Mouse (Mus musculus) adrenal gland, adult 18-20 months (tissue): ENCODE measurements around the gene Mtmr2. TPM values are rescaled to one million over a fixed set of nuclear protein-coding genes. Genes with fewer than 3 reads are reported as not detected.
A peak's percentile ranks its signal among the peaks of the same experiment; 100 is the strongest.
"Not testable (repeated sequence)": the region's sequence is repeated elsewhere in the genome, so short reads cannot be mapped to it uniquely, and the experiment has no call there.

ENCODE experiments used
- DNase-seq, 2 experiments: peaks; one replicate each; pipeline ENCODE4 v3.0.0; 2021 to 2022; ENCODE audit warnings: low spot score in 2 of 2
- long read RNA-seq, 2 experiments: library from polyadenylated mRNA; stranded (forward); transcript quantifications; one replicate each; pipeline ENCODE4 v2.0.0; 2021
- total RNA-seq, 2 experiments: library from RNA; stranded (reverse); gene quantifications; 1 replicate in 1 of 2; 2 replicates in 1 of 2; pipeline ENCODE4 v1.2.3; 2021

The Mtmr2 gene
- 10 to 100 TPM; 48.8 to 55.9 TPM for total RNA-seq
- long read RNA-seq, experiment 1, transcript Mtmr2-201 (15 exons, 3,788 nt) = major isoform, 22 of 40 reads
- long read RNA-seq, experiment 1, partial matches to known transcripts = 3 of 40 reads
- long read RNA-seq, experiment 1, other reads (novel, unspliced or antisense) = 7 of 40 reads
- long read RNA-seq, experiment 2, transcript Mtmr2-203 (16 exons, 3,106 nt) = minor isoform, 10 of 109 reads
- long read RNA-seq, experiment 2, transcript Mtmr2-208 (16 exons, 3,088 nt) = minor isoform, 19 of 109 reads
- long read RNA-seq, experiment 2, transcript Mtmr2-201 (15 exons, 3,788 nt) = major isoform, 58 of 109 reads
- long read RNA-seq, experiment 2, partial matches to known transcripts = 9 of 109 reads
- long read RNA-seq, experiment 2, other reads (novel, unspliced or antisense) = 12 of 109 reads

- DNase-seq = no peak
Observed at GRCm38 (mm10) chr9:13748404-13748797, at the start of gene Mtmr2. Gene Mtmr2, plus strand, starts transcription at chr9:13748410.

GRCm38 (mm10) chr9:13699061-13699780 is 49.0 kb upstream of the Mtmr2 start:
- no peak for DNase-seq

- DNase-seq = no peak
Observed at GRCm38 (mm10) chr9:13699781-13700116, 48.5 kb upstream of the Mtmr2 start.

- DNase-seq = no peak
Observed at GRCm38 (mm10) chr9:13701773-13702172, 46.4 kb upstream of the Mtmr2 start.

DNA sequence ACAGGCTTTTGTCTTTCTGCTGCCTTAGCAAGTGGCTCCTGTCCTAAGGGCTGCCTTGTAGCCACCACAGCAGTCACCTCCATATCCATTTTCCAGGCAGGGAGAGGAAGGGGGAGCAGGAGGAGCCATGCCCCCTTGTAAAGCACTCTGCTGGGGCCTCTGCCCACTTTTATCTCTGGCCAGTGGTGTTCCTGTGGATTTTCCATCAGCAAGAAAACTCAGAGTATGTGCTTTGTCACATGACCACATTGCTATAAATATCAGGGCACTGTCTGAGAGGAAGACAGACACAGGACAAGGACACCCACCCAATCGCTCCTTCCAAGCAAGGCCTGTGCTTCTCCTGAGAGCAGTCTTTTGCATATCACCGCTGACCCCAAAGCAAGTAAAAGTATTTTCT is 45.1 kb upstream of the Mtmr2 start:
- DNase-seq = no peak

GRCm38 (mm10) chr9:13704917-13705316 is 43.3 kb upstream of the Mtmr2 start:
- no peak for DNase-seq

DNA sequence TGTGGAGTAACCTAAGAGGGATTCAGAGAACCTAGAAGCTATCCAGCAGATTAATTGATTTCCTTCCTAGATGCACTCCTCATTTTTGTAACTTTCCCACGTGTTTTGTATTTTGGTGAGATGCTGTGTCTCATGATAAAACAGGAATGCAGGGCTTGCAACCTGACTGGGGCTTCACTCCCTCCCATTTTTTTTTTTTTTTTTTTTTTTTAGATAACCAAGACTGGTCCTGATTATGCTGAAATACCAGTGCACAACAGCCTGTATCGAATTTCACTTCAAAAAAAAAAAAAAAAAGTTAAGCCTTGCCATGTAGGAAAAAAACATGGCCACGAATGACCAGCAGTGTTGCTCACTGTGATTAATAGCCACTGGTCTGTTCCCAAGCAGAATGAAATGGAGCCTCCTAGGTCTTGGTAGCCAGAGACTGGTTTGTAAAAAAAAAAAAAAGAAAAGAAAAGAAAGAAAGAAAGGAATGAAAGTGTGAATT is 41.1 kb upstream of the Mtmr2 start:
- no peak for DNase-seq

DNA sequence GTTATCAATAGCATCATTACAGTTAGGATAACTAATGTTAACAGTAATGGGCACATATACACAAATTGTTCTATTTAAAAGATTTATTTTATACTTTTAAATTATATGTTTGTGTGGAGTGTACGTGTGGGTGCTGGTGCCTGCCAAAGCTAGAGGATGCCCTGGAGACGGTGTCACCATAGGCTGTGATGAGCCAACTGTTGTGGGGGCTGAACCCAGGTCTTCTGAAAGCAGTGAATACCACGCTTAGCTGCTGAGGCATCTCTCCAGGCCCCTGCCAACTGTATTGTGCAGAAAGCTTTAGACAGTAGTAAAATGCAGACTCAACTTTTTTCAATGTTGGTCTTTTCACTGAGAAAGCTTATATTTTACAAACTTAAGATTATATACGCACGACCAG is 38.8 kb upstream of the Mtmr2 start:
- DNase-seq = no peak

DNA sequence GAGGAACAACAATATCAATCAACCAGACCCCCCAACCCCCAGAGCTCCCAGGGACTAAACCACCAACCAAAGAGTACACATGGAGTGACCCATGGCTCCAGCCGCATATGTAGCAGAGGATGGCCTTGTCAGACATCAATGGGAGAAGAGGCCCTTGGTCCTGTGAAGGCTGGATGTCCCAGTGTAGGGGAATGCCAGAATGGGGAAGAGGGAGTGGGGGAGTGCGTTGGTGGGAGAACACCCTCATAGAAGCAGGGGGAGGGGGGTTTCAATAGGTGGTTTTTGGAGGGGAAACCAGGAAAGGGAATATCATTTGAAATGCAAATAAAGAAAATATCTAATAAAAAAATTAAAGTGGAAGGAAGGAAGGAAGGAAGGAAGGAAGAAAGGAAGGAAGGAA is 32.3 kb upstream of the Mtmr2 start:
- not testable (repeated sequence) for DNase-seq

- DNase-seq = peak; percentile 63 to 64
Observed at GRCm38 (mm10) chr9:13716316-13717099, 31.7 kb upstream of the Mtmr2 start.

- DNase-seq = peak; percentile 96 to 97
Observed at GRCm38 (mm10) chr9:13748798-13749674, 826 bp downstream of the Mtmr2 start.

DNA sequence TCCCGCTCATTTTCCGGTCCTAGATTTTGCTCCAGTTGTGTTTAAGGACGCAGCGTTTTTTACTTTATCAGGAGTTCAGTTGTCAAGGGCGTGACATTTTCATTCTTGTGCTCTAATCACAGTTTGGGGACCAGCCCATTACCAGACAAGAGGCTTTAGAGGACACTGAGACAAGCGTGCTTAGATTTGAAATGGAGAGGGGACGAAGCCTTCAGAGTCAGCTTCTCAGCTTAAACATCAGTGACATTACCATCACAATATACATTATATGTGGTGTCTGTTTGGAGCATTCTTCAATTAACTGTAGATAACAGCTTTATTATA is 1.4 kb downstream of the Mtmr2 start:
- no peak for DNase-seq

- no peak for DNase-seq
Observed at GRCm38 (mm10) chr9:13752543-13752942, 4.3 kb downstream of the Mtmr2 start.

- no peak for DNase-seq
Observed at GRCm38 (mm10) chr9:13760430-13760829, 12.2 kb downstream of the Mtmr2 start.

GRCm38 (mm10) chr9:13765624-13766023 is 17.4 kb downstream of the Mtmr2 start:
- no peak for DNase-seq

- no peak for DNase-seq
Observed at GRCm38 (mm10) chr9:13766570-13766969, 18.4 kb downstream of the Mtmr2 start.

- no peak for DNase-seq
Observed at GRCm38 (mm10) chr9:13774732-13775131, 26.5 kb downstream of the Mtmr2 start.

- no peak for DNase-seq
Observed at GRCm38 (mm10) chr9:13781985-13782384, 33.8 kb downstream of the Mtmr2 start.

- not testable (repeated sequence) for DNase-seq
Observed at GRCm38 (mm10) chr9:13790864-13791263, 42.7 kb downstream of the Mtmr2 start.

DNA sequence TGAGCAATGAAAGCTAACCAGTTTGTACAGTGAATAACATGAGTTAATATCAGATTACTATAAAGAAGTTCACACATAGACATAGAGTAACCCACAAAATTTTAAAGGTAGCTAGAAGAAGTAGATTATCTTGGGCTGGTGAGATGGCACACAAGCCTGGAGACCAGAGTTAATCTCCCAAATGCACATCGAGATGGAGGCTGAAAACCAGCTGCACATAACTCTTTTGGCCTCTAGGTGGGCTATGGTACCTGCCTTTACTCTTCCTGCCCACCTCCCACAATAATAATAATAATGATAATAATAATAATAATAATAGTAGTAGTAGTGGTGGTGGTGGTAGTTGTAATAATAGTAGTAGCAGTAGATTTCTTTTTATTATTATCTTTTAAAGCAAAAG is 46.1 kb downstream of the Mtmr2 start:
- no peak for DNase-seq

GRCm38 (mm10) chr9:13794756-13795155 is 46.5 kb downstream of the Mtmr2 start:
- DNase-seq = no peak
